Mouse (Mus musculus): ENCODE results near the gene Pskh1. TPM values are rescaled to one million over a fixed set of nuclear protein-coding genes. Genes with fewer than 3 reads are reported as not detected.

Pskh1 gene
- polyA plus RNA-seq, 1 experiment from 2014 or later, result 31.7 TPM

GRCm38 (mm10) chr8:105874301-105874700 lies 25.9 kb upstream of the Pskh1 start:
- DNase-seq (ENCODE audit: low spot score) (no peak), ATAC-seq (replicated peaks; ENCODE audit: low FRiP score, low TSS enrichment, low read depth) (no peak)
- Histone ChIP-seq H3K27me3 (replicated peaks; ENCODE audit: control insufficient read depth, insufficient read depth, low read length) (no peaks in the 10 kb centered on the region), H3K4me1 (replicated peaks; ENCODE audit: control insufficient read depth, insufficient read depth, low read length) (no peaks in the 10 kb centered on the region), H3K36me3 (ENCODE audit: control insufficient read depth, insufficient read depth, low read length) (peaks cover 90% of the 10 kb centered on the region), H3K4me2 (ENCODE audit: low read length) (no peak overlapping the region), H3K4me3 (ENCODE audit: low read depth, low read length) (no peak overlapping the region), H3K9me3 (ENCODE audit: control insufficient read depth, low read length) (no peaks in the 10 kb centered on the region), H3K27ac (ENCODE audit: low read depth) (no peak overlapping the region), H3K9ac (ENCODE audit: low read length) (no peak overlapping the region)
- 86% methylated on average over 6 of the region's 6 CpGs for WGBS

GRCm38 (mm10) chr8:105880754-105881520 lies 19.3 kb upstream of the Pskh1 start, which contains the start of gene Edc4:
Gene Edc4, plus strand, starts transcription at chr8:105880881.
- peak within 1 kb of the TSS; percentile 71 for H3K4me3 ChIP-seq (ENCODE audit: low read depth, low read length)
- under 1% methylated on average over 44 of the region's 45 CpGs for WGBS
- H3K4me2 ChIP-seq (ENCODE audit: low read length), result peak within 1 kb of the TSS; percentile 66
- H3K9ac ChIP-seq (ENCODE audit: low read length), result peak within 1 kb of the TSS; percentile 73
- no peaks in the 10 kb centered on the region for H3K27me3 ChIP-seq (replicated peaks; ENCODE audit: control insufficient read depth, insufficient read depth, low read length)
- no peaks in the 10 kb centered on the region for H3K9me3 ChIP-seq (ENCODE audit: control insufficient read depth, low read length)
- peaks cover 9% of the 10 kb centered on the region for H3K4me1 ChIP-seq (replicated peaks; ENCODE audit: control insufficient read depth, insufficient read depth, low read length)
- H3K27ac ChIP-seq (ENCODE audit: low read depth), result peak within 1 kb of the TSS; percentile 18; the same call in 1 of the 2 replicates
- H3K36me3 ChIP-seq (ENCODE audit: control insufficient read depth, insufficient read depth, low read length), result peaks cover 54% of the 10 kb centered on the region
- ATAC-seq (replicated peaks; ENCODE audit: low FRiP score, low TSS enrichment, low read depth) (peak; percentile 88), DNase-seq (ENCODE audit: low spot score) (peak; percentile 97)

GRCm38 (mm10) chr8:105889756-105890465 lies 10.3 kb upstream of the Pskh1 start:
- Histone ChIP-seq H3K27ac (ENCODE audit: low read depth) (no peak overlapping the region), H3K9me3 (ENCODE audit: control insufficient read depth, low read length) (no peaks in the 10 kb centered on the region), H3K4me3 (ENCODE audit: low read depth, low read length) (no peak overlapping the region), H3K4me1 (replicated peaks; ENCODE audit: control insufficient read depth, insufficient read depth, low read length) (peaks cover 4% of the 10 kb centered on the region; the same call in 1 of the 2 replicates), H3K36me3 (ENCODE audit: control insufficient read depth, insufficient read depth, low read length) (peaks cover 85% of the 10 kb centered on the region), H3K4me2 (ENCODE audit: low read length) (no peak overlapping the region), H3K9ac (ENCODE audit: low read length) (no peak overlapping the region), H3K27me3 (replicated peaks; ENCODE audit: control insufficient read depth, insufficient read depth, low read length) (no peaks in the 10 kb centered on the region)
- ATAC-seq (replicated peaks; ENCODE audit: low FRiP score, low TSS enrichment, low read depth) (no peak), DNase-seq (ENCODE audit: low spot score) (no peak)
- 94% methylated on average over 12 of the region's 12 CpGs for WGBS

GRCm38 (mm10) chr8:105890870-105891269 lies 9.4 kb upstream of the Pskh1 start:
- Histone ChIP-seq H3K4me3 (ENCODE audit: low read depth, low read length) (no peak overlapping the region), H3K27ac (ENCODE audit: low read depth) (no peak overlapping the region), H3K27me3 (replicated peaks; ENCODE audit: control insufficient read depth, insufficient read depth, low read length) (no peaks in the 10 kb centered on the region), H3K9ac (ENCODE audit: low read length) (no peak overlapping the region), H3K36me3 (ENCODE audit: control insufficient read depth, insufficient read depth, low read length) (peaks cover 77% of the 10 kb centered on the region), H3K4me2 (ENCODE audit: low read length) (no peak overlapping the region), H3K9me3 (ENCODE audit: control insufficient read depth, low read length) (no peaks in the 10 kb centered on the region), H3K4me1 (replicated peaks; ENCODE audit: control insufficient read depth, insufficient read depth, low read length) (peaks cover 4% of the 10 kb centered on the region; the same call in 1 of the 2 replicates)
- WGBS, result 86% methylated on average over 6 of the region's 6 CpGs
- DNase-seq (ENCODE audit: low spot score) (no peak), ATAC-seq (replicated peaks; ENCODE audit: low FRiP score, low TSS enrichment, low read depth) (no peak)

GRCm38 (mm10) chr8:105892432-105892831 lies 7.8 kb upstream of the Pskh1 start:
- H3K4me2 ChIP-seq (ENCODE audit: low read length), result no peak overlapping the region
- no peak overlapping the region for H3K9ac ChIP-seq (ENCODE audit: low read length)
- 87% methylated on average over 6 of the region's 6 CpGs for WGBS
- H3K4me3 ChIP-seq (ENCODE audit: low read depth, low read length), result no peak overlapping the region
- no peak for DNase-seq (ENCODE audit: low spot score)
- no peaks in the 10 kb centered on the region for H3K27me3 ChIP-seq (replicated peaks; ENCODE audit: control insufficient read depth, insufficient read depth, low read length)
- H3K9me3 ChIP-seq (ENCODE audit: control insufficient read depth, low read length), result no peaks in the 10 kb centered on the region
- H3K27ac ChIP-seq (ENCODE audit: low read depth), result no peak overlapping the region
- ATAC-seq (replicated peaks; ENCODE audit: low FRiP score, low TSS enrichment, low read depth), result no peak
- H3K36me3 ChIP-seq (ENCODE audit: control insufficient read depth, insufficient read depth, low read length), result peaks cover 61% of the 10 kb centered on the region
- H3K4me1 ChIP-seq (replicated peaks; ENCODE audit: control insufficient read depth, insufficient read depth, low read length), result peaks cover 4% of the 10 kb centered on the region; the same call in 1 of the 2 replicates

GRCm38 (mm10) chr8:105893339-105893738 lies 6.9 kb upstream of the Pskh1 start, which contains the start of gene Nrn1l:
Gene Nrn1l, plus strand, starts transcription at chr8:105893567.
- peak within 1 kb of the TSS; percentile 20; the same call in 1 of the 2 replicates for H3K4me2 ChIP-seq (ENCODE audit: low read length)
- H3K9ac ChIP-seq (ENCODE audit: low read length), result 0 out of 2 replicates have a peak within 1 kb of the TSS, but pooled peaks have one; percentile 13
- peak; percentile 74 for DNase-seq (ENCODE audit: low spot score)
- H3K36me3 ChIP-seq (ENCODE audit: control insufficient read depth, insufficient read depth, low read length), result peaks cover 52% of the 10 kb centered on the region
- ATAC-seq (replicated peaks; ENCODE audit: low FRiP score, low TSS enrichment, low read depth), result peak; percentile 83
- no peaks in the 10 kb centered on the region for H3K9me3 ChIP-seq (ENCODE audit: control insufficient read depth, low read length)
- no peak within 1 kb of the TSS for H3K27ac ChIP-seq (ENCODE audit: low read depth)
- H3K4me3 ChIP-seq (ENCODE audit: low read depth, low read length), result no peak within 1 kb of the TSS
- H3K4me1 ChIP-seq (replicated peaks; ENCODE audit: control insufficient read depth, insufficient read depth, low read length), result peaks cover 4% of the 10 kb centered on the region; the same call in 1 of the 2 replicates
- 11% methylated on average over 11 of the region's 11 CpGs for WGBS
- H3K27me3 ChIP-seq (replicated peaks; ENCODE audit: control insufficient read depth, insufficient read depth, low read length), result no peaks in the 10 kb centered on the region

- no peak overlapping the region for H3K4me2 ChIP-seq (ENCODE audit: low read length)
- H3K4me1 ChIP-seq (replicated peaks; ENCODE audit: control insufficient read depth, insufficient read depth, low read length), result peaks cover 12% of the 10 kb centered on the region
- no peak overlapping the region for H3K4me3 ChIP-seq (ENCODE audit: low read depth, low read length)
- H3K36me3 ChIP-seq (ENCODE audit: control insufficient read depth, insufficient read depth, low read length), result peaks cover 7% of the 10 kb centered on the region; the same call in 1 of the 2 replicates
- H3K27ac ChIP-seq (ENCODE audit: low read depth), result no peak overlapping the region
- no peaks in the 10 kb centered on the region for H3K9me3 ChIP-seq (ENCODE audit: control insufficient read depth, low read length)
- no peak for DNase-seq (ENCODE audit: low spot score)
- H3K9ac ChIP-seq (ENCODE audit: low read length), result no peak overlapping the region
- ATAC-seq (replicated peaks; ENCODE audit: low FRiP score, low TSS enrichment, low read depth), result no peak
- H3K27me3 ChIP-seq (replicated peaks; ENCODE audit: control insufficient read depth, insufficient read depth, low read length), result no peaks in the 10 kb centered on the region
- 75% methylated on average over 9 of the region's 9 CpGs for WGBS
Measured at GRCm38 (mm10) chr8:105897801-105898480, 2.3 kb upstream of the Pskh1 start.

GRCm38 (mm10) chr8:105900941-105901616 lies 838 bp downstream of the Pskh1 start:
- Histone ChIP-seq H3K9me3 (ENCODE audit: control insufficient read depth, low read length) (no peaks in the 10 kb centered on the region), H3K36me3 (ENCODE audit: control insufficient read depth, insufficient read depth, low read length) (0 out of 2 replicates have a peak, but pooled peaks cover 3% of the 10 kb centered on the region), H3K27ac (ENCODE audit: low read depth) (peak overlapping the region; percentile 81), H3K27me3 (replicated peaks; ENCODE audit: control insufficient read depth, insufficient read depth, low read length) (no peaks in the 10 kb centered on the region), H3K4me2 (ENCODE audit: low read length) (peak overlapping the region; percentile 70), H3K4me3 (ENCODE audit: low read depth, low read length) (peak overlapping the region; percentile 76), H3K4me1 (replicated peaks; ENCODE audit: control insufficient read depth, insufficient read depth, low read length) (peaks cover 8% of the 10 kb centered on the region), H3K9ac (ENCODE audit: low read length) (peak overlapping the region; percentile 86)
- DNase-seq (ENCODE audit: low spot score) (no peak), ATAC-seq (replicated peaks; ENCODE audit: low FRiP score, low TSS enrichment, low read depth) (no peak)
- WGBS, result 29% methylated on average over 16 of the region's 16 CpGs
